Mouse (Mus musculus): Measurements from ENCODE around the gene Sgip1. TPM values are rescaled to one million over a fixed set of nuclear protein-coding genes. Genes with fewer than 3 reads are reported as not detected.

Gene Sgip1
- polyA plus RNA-seq, 1 experiment, result 0.35 TPM

- Histone ChIP-seq H3K36me3 (ENCODE audit: control insufficient read depth, insufficient read depth, low read length) (no peaks in the 10 kb centered on the region), H3K4me3 (ENCODE audit: low read depth, low read length) (no peak overlapping the region), H3K27ac (ENCODE audit: insufficient read depth, low read depth, low read length) (no peak overlapping the region), H3K4me1 (ENCODE audit: control insufficient read depth, insufficient read depth, insufficient read length, low read length) (no peaks in the 10 kb centered on the region), H3K27me3 (ENCODE audit: control insufficient read depth, insufficient read depth, low read length) (no peaks in the 10 kb centered on the region)
- TF ChIP-seq CTCF (IDR thresholded peaks at IDR 0.05; ENCODE audit: extremely low read depth, insufficient read length, insufficient replicate concordance, low read depth, low read length) (no peak), POLR2A (IDR thresholded peaks at IDR 0.05; ENCODE audit: low read depth, low read length) (no peak)
- WGBS, result 59% methylated on average over 7 of the region's 7 CpGs
These were observed 99.1 kb downstream of the Sgip1 start for GRCm38 (mm10) chr4:102840062-102840798.

DNA sequence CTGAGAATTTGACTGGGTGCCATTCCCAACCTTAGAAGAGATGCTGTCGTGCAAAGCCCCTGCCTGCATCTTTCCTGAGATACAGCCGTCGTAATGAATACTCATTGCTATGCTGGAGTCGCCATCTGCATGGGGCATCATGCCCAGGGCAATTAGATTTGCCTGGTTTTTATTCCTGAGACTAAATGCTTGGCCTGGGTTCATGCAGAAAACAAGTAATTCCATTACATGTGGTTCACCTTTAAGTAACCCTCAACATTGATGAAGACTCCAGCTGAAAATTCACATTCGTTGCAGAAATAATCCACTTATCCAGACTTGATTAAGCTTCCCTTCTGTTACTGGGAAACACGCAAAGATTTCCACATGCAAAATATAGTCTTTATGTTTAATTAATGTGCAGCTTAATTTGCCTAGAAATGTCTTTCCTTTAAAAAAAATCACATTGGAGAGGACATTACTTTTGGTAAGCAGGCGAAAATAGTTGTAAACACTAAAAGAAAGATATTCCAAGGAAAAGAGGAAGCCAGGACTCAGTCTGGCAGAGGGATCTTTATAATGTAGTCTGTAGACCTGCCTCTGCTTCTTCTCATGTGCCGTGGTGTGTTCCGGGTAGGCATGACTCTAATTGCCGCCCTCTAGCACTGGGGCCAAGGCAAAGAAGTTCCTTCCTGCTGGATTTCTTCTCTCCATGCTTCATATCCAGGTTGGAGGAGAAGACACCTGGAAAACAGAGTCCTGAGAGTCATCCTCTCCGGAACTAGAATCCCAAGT lies 100.0 kb downstream of the Sgip1 start:
- TF ChIP-seq CTCF (IDR thresholded peaks at IDR 0.05; ENCODE audit: extremely low read depth, insufficient read length, insufficient replicate concordance, low read depth, low read length) (no peak), POLR2A (IDR thresholded peaks at IDR 0.05; ENCODE audit: low read depth, low read length) (no peak)
- no peaks in the 10 kb centered on the region for H3K36me3 ChIP-seq (ENCODE audit: control insufficient read depth, insufficient read depth, low read length)
- no peaks in the 10 kb centered on the region for H3K27me3 ChIP-seq (ENCODE audit: control insufficient read depth, insufficient read depth, low read length)
- H3K4me1 ChIP-seq (ENCODE audit: control insufficient read depth, insufficient read depth, insufficient read length, low read length), result no peaks in the 10 kb centered on the region
- H3K4me3 ChIP-seq (ENCODE audit: low read depth, low read length), result no peak overlapping the region
- H3K27ac ChIP-seq (ENCODE audit: insufficient read depth, low read depth, low read length), result no peak overlapping the region
- 80% methylated on average over 11 of the region's 11 CpGs for WGBS

GRCm38 (mm10) chr4:102850498-102850897 lies 109.4 kb downstream of the Sgip1 start:
- no peak for TF ChIP-seq CTCF (IDR thresholded peaks at IDR 0.05; ENCODE audit: extremely low read depth, insufficient read length, insufficient replicate concordance, low read depth, low read length)
- no peak for TF ChIP-seq POLR2A (IDR thresholded peaks at IDR 0.05; ENCODE audit: low read depth, low read length)
- H3K27me3 ChIP-seq (ENCODE audit: control insufficient read depth, insufficient read depth, low read length), result no peaks in the 10 kb centered on the region
- H3K36me3 ChIP-seq (ENCODE audit: control insufficient read depth, insufficient read depth, low read length), result no peaks in the 10 kb centered on the region
- WGBS, result 89% methylated on average over 6 of the region's 6 CpGs
- H3K4me3 ChIP-seq (ENCODE audit: low read depth, low read length), result no peak overlapping the region
- H3K27ac ChIP-seq (ENCODE audit: insufficient read depth, low read depth, low read length), result no peak overlapping the region
- no peaks in the 10 kb centered on the region for H3K4me1 ChIP-seq (ENCODE audit: control insufficient read depth, insufficient read depth, insufficient read length, low read length)

DNA sequence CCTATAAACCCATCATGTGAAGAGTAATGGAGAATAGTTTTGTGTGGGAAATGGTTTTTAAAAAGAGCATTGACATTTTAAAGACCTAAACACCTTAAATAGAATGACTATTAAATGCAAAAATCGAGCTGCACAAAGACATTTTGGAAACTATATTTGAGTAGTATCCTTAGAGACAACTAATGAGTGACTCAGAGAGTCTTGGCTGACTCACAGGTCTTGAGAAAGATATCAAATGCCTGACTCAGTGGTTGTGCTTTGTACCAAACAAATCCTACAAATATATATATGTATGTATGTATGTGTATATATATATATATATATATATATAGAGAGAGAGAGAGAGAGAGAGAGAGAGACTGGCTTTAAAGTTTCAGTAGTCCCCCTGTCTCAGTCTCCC lies 110.1 kb downstream of the Sgip1 start:
- no peaks in the 10 kb centered on the region for H3K27me3 ChIP-seq (ENCODE audit: control insufficient read depth, insufficient read depth, low read length)
- H3K27ac ChIP-seq (ENCODE audit: insufficient read depth, low read depth, low read length), result no peak overlapping the region
- no peaks in the 10 kb centered on the region for H3K4me1 ChIP-seq (ENCODE audit: control insufficient read depth, insufficient read depth, insufficient read length, low read length)
- WGBS, result 29% methylated on average over 1 of the region's 1 CpGs
- no peak overlapping the region for H3K4me3 ChIP-seq (ENCODE audit: low read depth, low read length)
- TF ChIP-seq POLR2A (IDR thresholded peaks at IDR 0.05; ENCODE audit: low read depth, low read length) (no peak), CTCF (IDR thresholded peaks at IDR 0.05; ENCODE audit: extremely low read depth, insufficient read length, insufficient replicate concordance, low read depth, low read length) (no peak)
- H3K36me3 ChIP-seq (ENCODE audit: control insufficient read depth, insufficient read depth, low read length), result no peaks in the 10 kb centered on the region

- no peak overlapping the region for H3K27ac ChIP-seq (ENCODE audit: insufficient read depth, low read depth, low read length)
- no peak for TF ChIP-seq CTCF (IDR thresholded peaks at IDR 0.05; ENCODE audit: extremely low read depth, insufficient read length, insufficient replicate concordance, low read depth, low read length)
- no peak for TF ChIP-seq POLR2A (IDR thresholded peaks at IDR 0.05; ENCODE audit: low read depth, low read length)
- H3K4me3 ChIP-seq (ENCODE audit: low read depth, low read length), result no peak overlapping the region
- 86% methylated on average over 3 of the region's 3 CpGs for WGBS
- H3K4me1 ChIP-seq (ENCODE audit: control insufficient read depth, insufficient read depth, insufficient read length, low read length), result no peaks in the 10 kb centered on the region
- no peaks in the 10 kb centered on the region for H3K27me3 ChIP-seq (ENCODE audit: control insufficient read depth, insufficient read depth, low read length)
- H3K36me3 ChIP-seq (ENCODE audit: control insufficient read depth, insufficient read depth, low read length), result no peaks in the 10 kb centered on the region
These were observed 111.2 kb downstream of the Sgip1 start for GRCm38 (mm10) chr4:102852290-102852689.

DNA sequence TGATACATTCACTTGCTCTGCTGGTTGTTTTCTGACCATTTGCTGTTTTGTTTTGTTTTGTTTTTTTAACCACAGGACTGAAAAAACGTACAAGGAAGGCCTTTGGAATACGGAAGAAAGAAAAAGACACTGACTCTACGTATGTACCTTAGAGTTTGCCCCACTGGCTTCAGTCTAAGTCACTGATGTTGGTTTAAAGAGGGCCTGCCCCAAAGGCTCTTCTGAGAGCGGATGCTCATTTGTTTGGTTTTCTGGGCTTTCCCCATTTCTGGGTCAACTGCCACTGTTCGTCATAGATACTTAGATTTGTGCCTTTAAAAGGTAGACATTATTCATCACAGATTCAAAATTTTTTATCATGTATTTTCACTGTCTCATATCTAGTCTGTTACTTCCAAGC lies 111.7 kb downstream of the Sgip1 start:
- no peaks in the 10 kb centered on the region for H3K4me1 ChIP-seq (ENCODE audit: control insufficient read depth, insufficient read depth, insufficient read length, low read length)
- H3K36me3 ChIP-seq (ENCODE audit: control insufficient read depth, insufficient read depth, low read length), result no peaks in the 10 kb centered on the region
- TF ChIP-seq CTCF (IDR thresholded peaks at IDR 0.05; ENCODE audit: extremely low read depth, insufficient read length, insufficient replicate concordance, low read depth, low read length) (no peak), POLR2A (IDR thresholded peaks at IDR 0.05; ENCODE audit: low read depth, low read length) (no peak)
- no peaks in the 10 kb centered on the region for H3K27me3 ChIP-seq (ENCODE audit: control insufficient read depth, insufficient read depth, low read length)
- 78% methylated on average over 5 of the region's 5 CpGs for WGBS
- no peak overlapping the region for H3K4me3 ChIP-seq (ENCODE audit: low read depth, low read length)
- H3K27ac ChIP-seq (ENCODE audit: insufficient read depth, low read depth, low read length), result no peak overlapping the region

GRCm38 (mm10) chr4:102853330-102854022 lies 112.4 kb downstream of the Sgip1 start:
- no peaks in the 10 kb centered on the region for H3K36me3 ChIP-seq (ENCODE audit: control insufficient read depth, insufficient read depth, low read length)
- TF ChIP-seq CTCF (IDR thresholded peaks at IDR 0.05; ENCODE audit: extremely low read depth, insufficient read length, insufficient replicate concordance, low read depth, low read length), result no peak
- TF ChIP-seq POLR2A (IDR thresholded peaks at IDR 0.05; ENCODE audit: low read depth, low read length), result no peak
- no peaks in the 10 kb centered on the region for H3K27me3 ChIP-seq (ENCODE audit: control insufficient read depth, insufficient read depth, low read length)
- WGBS, result 66% methylated on average over 9 of the region's 9 CpGs
- no peak overlapping the region for H3K27ac ChIP-seq (ENCODE audit: insufficient read depth, low read depth, low read length)
- no peaks in the 10 kb centered on the region for H3K4me1 ChIP-seq (ENCODE audit: control insufficient read depth, insufficient read depth, insufficient read length, low read length)
- H3K4me3 ChIP-seq (ENCODE audit: low read depth, low read length), result no peak overlapping the region

Data from small intestine, adult 2 months (tissue).